Mouse (Mus musculus) effector memory CD4-positive, alpha-beta T cell, adult 5 months (primary cell): ENCODE data around the gene Psmc3. TPM values are rescaled to one million over a fixed set of nuclear protein-coding genes. Genes with fewer than 3 reads are reported as not detected.

Source experiments
- polyA plus RNA-seq: library from polyadenylated mRNA; unstranded; fragments of 100-300 nt; shearing (Covaris generic); gene quantifications from one replicate; pipeline ENCODE4 v1.2.1, GENCODE M21; 2017

Gene Psmc3
- 152 TPM for polyA plus RNA-seq

GRCm38 (mm10) chr2:91053934-91054382 is at the start of gene Psmc3:
Gene Psmc3 (plus strand): TSS chr2:91054009.

GRCm38 (mm10) chr2:91035385-91035784 is 18.4 kb upstream of the Psmc3 start, which contains the start of gene Rapsn:
Gene Rapsn (plus strand): TSS chr2:91035620.

GRCm38 (mm10) chr2:91070076-91070800 is 16.4 kb downstream of the Psmc3 start, which contains the start of gene Slc39a13:
Gene Slc39a13 (minus strand): TSS chr2:91070417.

GRCm38 (mm10) chr2:91081775-91082695 is 28.2 kb downstream of the Psmc3 start, which contains the start of gene Spi1:
Gene Spi1 (plus strand): TSS chr2:91082390.

Other genes with a start within 250 kb of the Psmc3 start
- gene Mtch2, start 206.9 kb upstream of the Psmc3 start, polyA plus RNA-seq = 107 TPM
- 4.1 TPM for gene C1qtnf4, start 168.1 kb upstream of the Psmc3 start, polyA plus RNA-seq
- gene Kbtbd4, start 149.3 kb upstream of the Psmc3 start, polyA plus RNA-seq = 19.2 TPM
- gene Ndufs3, start 149.2 kb upstream of the Psmc3 start, polyA plus RNA-seq = 114 TPM
- gene Celf1, start 113.6 kb upstream of the Psmc3 start, polyA plus RNA-seq = 129 TPM
- 1.8 TPM for gene Rapsn, start 18.4 kb upstream of the Psmc3 start, polyA plus RNA-seq
- 21.4 TPM for gene Slc39a13, start 16.4 kb downstream of the Psmc3 start, polyA plus RNA-seq
- not detected for gene Spi1, start 28.4 kb downstream of the Psmc3 start, polyA plus RNA-seq
- not detected for gene Mybpc3, start 64.1 kb downstream of the Psmc3 start, polyA plus RNA-seq
- gene Madd, start 129.8 kb downstream of the Psmc3 start, polyA plus RNA-seq = 224 TPM
- gene Nr1h3, start 148.8 kb downstream of the Psmc3 start, polyA plus RNA-seq = 0.57 TPM
- gene Acp2, start 148.9 kb downstream of the Psmc3 start, polyA plus RNA-seq = 7.6 TPM
- gene Ddb2, start 183.0 kb downstream of the Psmc3 start, polyA plus RNA-seq = 98.2 TPM
- gene Pacsin3, start 201.9 kb downstream of the Psmc3 start, polyA plus RNA-seq = 2.0 TPM
- gene Arfgap2, start 211.0 kb downstream of the Psmc3 start, polyA plus RNA-seq = 84.0 TPM